Mouse (Mus musculus) common myeloid progenitor, adult 5-6 weeks (primary cell): ENCODE data around the gene Lrmda. TPM values are rescaled to one million over a fixed set of nuclear protein-coding genes. Genes with fewer than 3 reads are reported as not detected.

Source experiments
- ATAC-seq: replicated peaks from 2 replicates; pipeline ENCODE4 v1.8.0; 2016; ENCODE audit warnings: low read depth, mild to moderate bottlenecking, moderate TSS enrichment, inconsistent platforms; ENCODE audit not compliant: poor library complexity, severe bottlenecking
- total RNA-seq: library from RNA; stranded (forward); fragments of 200-1000, 187-1606 nt; gene quantifications from 2 replicates; pipeline ENCODE4 v1.2.3, GENCODE M21; 2017

The Lrmda gene
- total RNA-seq, 1 experiment from 2014 or later, result 13.2 TPM

GRCm38 (mm10) chr14:22668711-22669110 is 649.2 kb downstream of the Lrmda start:
- no peak for ATAC-seq

GRCm38 (mm10) chr14:22673581-22673980 is 654.1 kb downstream of the Lrmda start:
- no peak for ATAC-seq

GRCm38 (mm10) chr14:22679008-22679704 is 659.6 kb downstream of the Lrmda start:
- ATAC-seq, result no peak

GRCm38 (mm10) chr14:22679705-22680643 is 660.5 kb downstream of the Lrmda start:
- no peak for ATAC-seq

GRCm38 (mm10) chr14:22686886-22687285 is 667.4 kb downstream of the Lrmda start:
- no peak for ATAC-seq

GRCm38 (mm10) chr14:22688399-22688798 is 668.9 kb downstream of the Lrmda start:
- no peak for ATAC-seq

- no peak for ATAC-seq
Measured at GRCm38 (mm10) chr14:22695448-22695847, 675.9 kb downstream of the Lrmda start.

- no peak for ATAC-seq
Measured at GRCm38 (mm10) chr14:22695931-22696365, 676.4 kb downstream of the Lrmda start.

- ATAC-seq, result no peak
Measured at GRCm38 (mm10) chr14:22700236-22700635, 680.7 kb downstream of the Lrmda start.

GRCm38 (mm10) chr14:22700690-22701089 is 681.2 kb downstream of the Lrmda start:
- ATAC-seq, result no peak

- ATAC-seq, result no peak
Measured at GRCm38 (mm10) chr14:22707958-22708701, 688.6 kb downstream of the Lrmda start.

GRCm38 (mm10) chr14:22710071-22710661 is 690.7 kb downstream of the Lrmda start:
- ATAC-seq, result no peak

- no peak for ATAC-seq
Measured at GRCm38 (mm10) chr14:22712388-22712787, 692.9 kb downstream of the Lrmda start.

- ATAC-seq, result no peak
Measured at GRCm38 (mm10) chr14:22715581-22716378, 696.3 kb downstream of the Lrmda start.

GRCm38 (mm10) chr14:22719968-22720367 is 700.5 kb downstream of the Lrmda start:
- no peak for ATAC-seq

- ATAC-seq, result no peak
Measured at GRCm38 (mm10) chr14:22721845-22722244, 702.3 kb downstream of the Lrmda start.

- no peak for ATAC-seq
Measured at GRCm38 (mm10) chr14:22727548-22727947, 708.0 kb downstream of the Lrmda start.

GRCm38 (mm10) chr14:22728611-22729223 is 709.2 kb downstream of the Lrmda start:
- ATAC-seq, result no peak

- no peak for ATAC-seq
Measured at GRCm38 (mm10) chr14:22738603-22739002, 719.1 kb downstream of the Lrmda start.
